Mouse (Mus musculus) midbrain, embryonic 15.5 days (tissue): ENCODE measurements at regions not wholly inside any gene's neighbourhood (a gene's known extent, or its start where the extent isn't known, plus 50 kb on each side); places are given as distances from the start of the nearest gene placed in this dataset.
A peak's percentile ranks its signal among the peaks of the same experiment; 100 is the strongest.

Source experiments
- ATAC-seq: fragments of 200-750 bp; cut with Nextera tagmentation; replicated peaks from 2 replicates; pipeline ENCODE4 v1.8.0; 2017; ENCODE audit warnings: moderate TSS enrichment
- H3K27ac ChIP-seq: fragments of 300-500 bp; sonication (generic); 2 replicates; pipeline ENCODE4 v1.5.1; 2015; ENCODE audit warnings: mild to moderate bottlenecking, inconsistent platforms
- H3K27me3 ChIP-seq: fragments of 300-500 bp; sonication (generic); replicated peaks from 2 replicates; pipeline ENCODE4 v1.6.1; 2015; ENCODE audit warnings: inconsistent platforms
- H3K36me3 ChIP-seq: fragments of 300-500 bp; sonication (generic); replicated peaks from 2 replicates; pipeline ENCODE4 v1.6.1; 2015; ENCODE audit warnings: inconsistent platforms
- H3K4me1 ChIP-seq: fragments of 300-500 bp; sonication (generic); 2 replicates; pipeline ENCODE4 v1.6.1; 2015; ENCODE audit warnings: inconsistent platforms
- H3K4me2 ChIP-seq: fragments of 300-500 bp; sonication (generic); 2 replicates; pipeline ENCODE4 v1.6.1; 2015; ENCODE audit warnings: inconsistent platforms, mild to moderate bottlenecking, moderate library complexity
- H3K4me3 ChIP-seq: fragments of 300-500 bp; sonication (generic); 2 replicates; pipeline ENCODE4 v1.5.1; 2015; ENCODE audit warnings: mild to moderate bottlenecking, inconsistent platforms
- H3K9ac ChIP-seq: fragments of 300-500 bp; sonication (generic); 2 replicates; pipeline ENCODE4 v1.6.1; 2015; ENCODE audit warnings: mild to moderate bottlenecking, inconsistent platforms
- H3K9me3 ChIP-seq: fragments of 300-500 bp; sonication (generic); 2 replicates; pipeline ENCODE4 v1.6.1; 2016; ENCODE audit warnings: inconsistent platforms
- WGBS: fragments of 180-500 bp; shearing (Covaris S2); methylation state at CpG from one replicate; pipeline ENCODE4 v1.1.7; 2015; ENCODE audit warnings: mixed read lengths; 5-methylcytosine and 5-hydroxymethylcytosine counted together

GRCm38 (mm10) chr4:73542331-73542730, 65.3 kb upstream of the Gm11238 start:
- H3K36me3 ChIP-seq = no peaks in the 10 kb centered on the region
- H3K9me3 ChIP-seq = no peaks in the 10 kb centered on the region
- no peaks in the 10 kb centered on the region for H3K4me1 ChIP-seq
- no peak overlapping the region for H3K9ac ChIP-seq
- H3K4me3 ChIP-seq = no peak overlapping the region
- H3K27ac ChIP-seq = no peak overlapping the region
- ATAC-seq = no peak
- 83% methylated on average over 5 of the region's 5 CpGs for WGBS
- no peaks in the 10 kb centered on the region for H3K27me3 ChIP-seq
- H3K4me2 ChIP-seq = no peak overlapping the region

- no peak overlapping the region for H3K9ac ChIP-seq
- no peak overlapping the region for H3K4me2 ChIP-seq
- H3K27ac ChIP-seq = no peak overlapping the region
- ATAC-seq = no peak
- no peaks in the 10 kb centered on the region for H3K27me3 ChIP-seq
- no peaks in the 10 kb centered on the region for H3K9me3 ChIP-seq
- H3K4me3 ChIP-seq = no peak overlapping the region
- no peaks in the 10 kb centered on the region for H3K36me3 ChIP-seq
- no peaks in the 10 kb centered on the region for H3K4me1 ChIP-seq
- WGBS = 74% methylated on average over 1 of the region's 1 CpGs
Observed at GRCm38 (mm10) chr4:73531604-73532003, 76.1 kb upstream of the Gm11238 start.

GRCm38 (mm10) chr4:73524579-73525208, 83.0 kb upstream of the Gm11238 start:
- 76% methylated on average over 1 of the region's 1 CpGs for WGBS
- no peak for ATAC-seq
- Histone ChIP-seq H3K9me3 (no peaks in the 10 kb centered on the region), H3K27ac (no peak overlapping the region), H3K4me3 (no peak overlapping the region), H3K4me2 (no peak overlapping the region), H3K27me3 (no peaks in the 10 kb centered on the region), H3K9ac (no peak overlapping the region), H3K36me3 (no peaks in the 10 kb centered on the region), H3K4me1 (no peaks in the 10 kb centered on the region)

GRCm38 (mm10) chr4:73518742-73519384, 88.8 kb upstream of the Gm11238 start:
- no peaks in the 10 kb centered on the region for H3K36me3 ChIP-seq
- no peak overlapping the region for H3K4me2 ChIP-seq
- H3K27me3 ChIP-seq = no peaks in the 10 kb centered on the region
- no peak overlapping the region for H3K4me3 ChIP-seq
- no peak for ATAC-seq
- H3K9ac ChIP-seq = no peak overlapping the region
- H3K27ac ChIP-seq = no peak overlapping the region
- no peaks in the 10 kb centered on the region for H3K4me1 ChIP-seq
- no peaks in the 10 kb centered on the region for H3K9me3 ChIP-seq

- no peak for ATAC-seq
- Histone ChIP-seq H3K9me3 (no peaks in the 10 kb centered on the region), H3K4me3 (no peak overlapping the region), H3K27me3 (no peaks in the 10 kb centered on the region), H3K36me3 (no peaks in the 10 kb centered on the region), H3K9ac (no peak overlapping the region), H3K4me1 (no peaks in the 10 kb centered on the region), H3K27ac (no peak overlapping the region), H3K4me2 (no peak overlapping the region)
Observed at GRCm38 (mm10) chr4:73517559-73517958, 90.1 kb upstream of the Gm11238 start.

- Histone ChIP-seq H3K36me3 (no peaks in the 10 kb centered on the region), H3K9me3 (no peaks in the 10 kb centered on the region), H3K9ac (no peak overlapping the region), H3K4me1 (no peaks in the 10 kb centered on the region), H3K4me2 (no peak overlapping the region), H3K27me3 (no peaks in the 10 kb centered on the region), H3K27ac (no peak overlapping the region), H3K4me3 (no peak overlapping the region)
- ATAC-seq = no peak
- WGBS = 51% methylated on average over 2 of the region's 2 CpGs
Observed at GRCm38 (mm10) chr4:73516717-73517116, 91.0 kb upstream of the Gm11238 start.

- WGBS = 90% methylated on average over 2 of the region's 2 CpGs
- Histone ChIP-seq H3K27ac (no peak overlapping the region), H3K4me2 (no peak overlapping the region), H3K27me3 (no peaks in the 10 kb centered on the region), H3K9ac (no peak overlapping the region), H3K36me3 (no peaks in the 10 kb centered on the region), H3K9me3 (no peaks in the 10 kb centered on the region), H3K4me3 (no peak overlapping the region), H3K4me1 (no peaks in the 10 kb centered on the region)
- no peak for ATAC-seq
Observed at GRCm38 (mm10) chr4:73506860-73507259, 100.8 kb upstream of the Gm11238 start.

- peak; percentile 74 for ATAC-seq
- WGBS = 64% methylated on average over 2 of the region's 2 CpGs
- H3K9ac ChIP-seq = no peak overlapping the region
- H3K36me3 ChIP-seq = no peaks in the 10 kb centered on the region
- H3K4me1 ChIP-seq = no peaks in the 10 kb centered on the region; the same call in 1 of the 2 replicates
- H3K4me3 ChIP-seq = no peak overlapping the region
- no peak overlapping the region for H3K4me2 ChIP-seq
- no peaks in the 10 kb centered on the region for H3K27me3 ChIP-seq
- no peak overlapping the region for H3K27ac ChIP-seq
- H3K9me3 ChIP-seq = no peaks in the 10 kb centered on the region
Observed at GRCm38 (mm10) chr4:73489199-73489598, 84.3 kb upstream of the Gm11487 start.

GRCm38 (mm10) chr4:73488297-73489049, 83.6 kb upstream of the Gm11487 start:
- peak; percentile 80 for ATAC-seq
- Histone ChIP-seq H3K4me2 (no peak overlapping the region), H3K36me3 (no peaks in the 10 kb centered on the region), H3K4me1 (no peaks in the 10 kb centered on the region; the same call in 1 of the 2 replicates), H3K9me3 (no peaks in the 10 kb centered on the region), H3K27me3 (no peaks in the 10 kb centered on the region), H3K4me3 (no peak overlapping the region), H3K9ac (no peak overlapping the region), H3K27ac (no peak overlapping the region)
- WGBS = 49% methylated on average over 4 of the region's 4 CpGs

GRCm38 (mm10) chr4:73467982-73468565, 63.2 kb upstream of the Gm11487 start:
- no peaks in the 10 kb centered on the region for H3K4me1 ChIP-seq
- no peak overlapping the region for H3K4me3 ChIP-seq
- no peaks in the 10 kb centered on the region for H3K36me3 ChIP-seq
- WGBS = 89% methylated on average over 1 of the region's 1 CpGs
- H3K9me3 ChIP-seq = no peaks in the 10 kb centered on the region
- ATAC-seq = no peak
- no peak overlapping the region for H3K27ac ChIP-seq
- no peak overlapping the region for H3K9ac ChIP-seq
- H3K4me2 ChIP-seq = no peak overlapping the region
- H3K27me3 ChIP-seq = no peaks in the 10 kb centered on the region
